Mouse (Mus musculus): Measurements from ENCODE around the gene Gtf2e1.

Gtf2e1 gene

DNA sequence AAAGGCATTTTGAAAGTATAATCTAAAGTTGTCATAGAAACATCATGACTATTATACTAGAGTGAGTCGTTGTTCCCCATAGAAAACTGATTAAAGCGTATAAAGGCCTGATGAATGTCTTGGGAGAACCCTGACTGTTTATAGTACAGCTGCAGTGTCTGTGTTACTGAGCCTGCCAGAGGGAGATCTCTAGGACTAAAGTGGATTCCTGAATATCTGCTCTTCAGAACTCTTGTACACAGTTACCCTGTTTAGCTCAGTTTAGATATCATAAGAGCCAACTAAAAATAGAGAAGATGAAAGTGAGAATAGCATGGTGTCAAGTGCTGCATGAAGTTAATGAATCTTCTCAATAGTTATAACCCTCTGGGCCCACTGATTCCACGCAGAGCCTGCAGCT is 10.7 kb upstream of the Gtf2e1 start:
- DNase-seq (ENCODE audit: extremely low read depth, low read depth, low spot score), result no peak

DNA sequence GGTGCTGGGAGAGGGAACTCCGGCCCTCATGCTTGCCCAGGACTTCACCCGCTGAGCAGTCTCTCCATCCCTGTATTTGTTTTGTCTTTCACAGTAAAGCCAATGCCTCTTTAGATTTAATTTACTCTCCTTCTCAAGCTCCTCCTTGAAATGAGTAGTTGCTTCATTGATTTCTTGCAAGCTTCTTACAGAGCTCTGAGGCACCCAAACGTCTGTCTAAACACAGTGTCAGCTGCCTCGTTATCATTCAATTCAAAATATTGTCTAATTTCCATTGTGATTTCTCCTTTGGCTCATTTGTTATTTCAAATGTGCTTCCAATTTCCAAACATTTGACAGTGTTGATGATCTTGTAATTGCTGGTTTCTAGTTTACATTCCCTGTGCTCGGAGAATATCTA is 6.7 kb upstream of the Gtf2e1 start:
- no peak for DNase-seq (ENCODE audit: extremely low read depth, low read depth, low spot score)

DNA sequence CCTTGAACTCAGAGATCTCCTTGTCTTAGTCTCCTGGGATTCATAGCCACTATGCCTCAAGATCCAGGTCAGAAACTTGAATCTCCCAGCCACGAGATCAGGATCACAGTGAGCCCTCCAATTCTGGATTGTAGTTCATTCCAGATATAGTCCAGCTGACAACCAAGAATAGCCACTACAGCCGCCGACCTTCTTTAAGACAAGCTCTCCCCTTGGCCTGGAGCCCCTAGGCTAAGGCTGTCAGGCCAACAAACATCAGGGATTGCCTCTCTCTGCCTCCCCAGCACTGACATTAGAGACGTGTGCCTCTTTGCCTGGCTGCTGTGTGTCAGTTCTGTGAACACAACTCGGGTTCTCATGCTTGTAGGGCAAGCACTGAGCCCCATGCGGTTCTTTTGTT is 1.2 kb upstream of the Gtf2e1 start:
- no peak for DNase-seq (ENCODE audit: extremely low read depth, low read depth, low spot score)

DNA sequence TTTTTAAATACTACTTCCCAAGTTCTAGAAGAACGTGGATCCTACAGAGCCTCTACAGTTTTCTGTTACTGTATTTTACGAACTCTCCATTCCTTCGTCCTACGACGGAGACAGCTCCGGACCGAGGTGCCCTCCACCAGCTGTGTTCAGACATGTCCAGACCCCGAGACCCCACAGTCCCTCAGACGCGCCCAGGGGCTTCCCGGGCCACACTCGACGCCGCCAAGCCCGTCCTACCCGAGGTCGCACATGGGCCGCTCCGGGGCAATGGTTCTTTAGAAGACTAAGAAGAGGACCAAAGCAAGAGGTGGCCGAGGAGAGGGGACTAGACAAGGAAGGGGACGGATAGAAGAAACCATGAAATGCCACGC is 364 bp downstream of the Gtf2e1 start:
- no peak for DNase-seq (ENCODE audit: extremely low read depth, low read depth, low spot score)

DNA sequence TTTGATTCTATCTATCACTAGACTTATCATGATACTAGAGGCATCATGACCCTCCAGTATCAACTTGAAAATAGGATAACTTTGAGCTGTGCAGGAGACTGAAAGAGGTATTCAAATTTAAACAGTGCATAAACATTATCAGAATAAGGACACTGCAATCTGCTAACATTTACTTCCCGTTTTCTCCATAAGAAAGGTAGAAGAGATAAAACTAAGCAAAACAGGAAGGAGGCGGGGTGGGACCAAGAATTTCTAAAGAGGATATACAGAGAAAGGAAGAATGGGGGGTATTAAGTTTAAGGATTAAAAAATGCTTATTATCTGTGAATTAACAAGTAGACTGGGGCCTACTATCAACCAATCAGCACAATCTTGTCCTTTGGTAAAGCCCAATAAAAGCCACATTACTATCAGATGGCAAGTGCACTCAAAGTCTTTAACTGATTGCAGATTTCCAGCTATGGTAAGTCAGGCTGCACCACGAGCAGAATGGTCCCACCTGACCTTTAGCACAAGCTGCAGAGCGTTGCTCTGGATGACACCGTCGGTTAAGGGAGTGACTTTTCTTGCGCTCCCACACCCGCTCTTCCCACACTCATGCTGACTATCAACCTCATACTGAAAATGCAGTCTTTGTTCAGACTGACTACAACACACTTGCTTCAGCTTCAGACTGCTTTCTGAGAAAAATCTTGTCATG is 6.1 kb downstream of the Gtf2e1 start:
- no peak for DNase-seq (ENCODE audit: extremely low read depth, low read depth, low spot score)

DNA sequence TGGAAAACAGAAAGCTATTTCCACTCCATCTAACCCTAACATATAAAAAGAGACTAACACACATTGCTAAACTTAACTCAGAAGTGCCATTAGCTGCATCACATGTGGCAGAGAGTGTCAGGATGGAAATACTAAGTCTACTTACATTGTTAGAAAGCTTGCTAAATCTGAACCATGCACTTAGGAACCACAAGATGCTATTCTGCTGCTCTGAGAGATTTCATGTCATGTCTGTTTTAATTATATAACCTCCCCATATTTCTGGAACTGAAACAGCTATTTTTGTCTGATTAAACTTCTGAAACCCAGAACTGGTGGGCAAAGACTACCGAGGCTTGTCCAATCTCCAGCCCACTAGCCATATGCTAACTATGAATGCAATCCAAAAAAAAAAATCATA is 7.5 kb downstream of the Gtf2e1 start:
- no peak for DNase-seq (ENCODE audit: extremely low read depth, low read depth, low spot score)

DNA sequence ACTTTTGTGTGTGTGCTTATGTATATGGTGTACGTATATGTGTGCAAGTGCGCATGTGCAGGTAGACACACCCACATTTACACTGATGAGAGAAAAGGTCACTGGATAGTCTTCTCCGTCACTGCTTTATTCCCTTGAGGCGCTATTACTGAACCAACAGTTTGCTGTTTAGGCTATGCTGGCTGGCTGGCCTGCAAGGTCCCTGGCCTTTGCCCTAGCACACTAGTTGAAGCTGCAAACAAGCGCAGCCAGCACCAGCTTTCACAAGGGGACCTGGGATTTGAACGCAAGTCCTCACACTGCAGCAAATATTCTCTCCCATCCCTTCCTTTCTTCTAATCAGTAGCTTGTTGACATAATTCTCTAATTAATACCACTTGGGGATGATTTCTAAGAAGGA is 9.4 kb downstream of the Gtf2e1 start:
- no peak for DNase-seq (ENCODE audit: extremely low read depth, low read depth, low spot score)

DNA sequence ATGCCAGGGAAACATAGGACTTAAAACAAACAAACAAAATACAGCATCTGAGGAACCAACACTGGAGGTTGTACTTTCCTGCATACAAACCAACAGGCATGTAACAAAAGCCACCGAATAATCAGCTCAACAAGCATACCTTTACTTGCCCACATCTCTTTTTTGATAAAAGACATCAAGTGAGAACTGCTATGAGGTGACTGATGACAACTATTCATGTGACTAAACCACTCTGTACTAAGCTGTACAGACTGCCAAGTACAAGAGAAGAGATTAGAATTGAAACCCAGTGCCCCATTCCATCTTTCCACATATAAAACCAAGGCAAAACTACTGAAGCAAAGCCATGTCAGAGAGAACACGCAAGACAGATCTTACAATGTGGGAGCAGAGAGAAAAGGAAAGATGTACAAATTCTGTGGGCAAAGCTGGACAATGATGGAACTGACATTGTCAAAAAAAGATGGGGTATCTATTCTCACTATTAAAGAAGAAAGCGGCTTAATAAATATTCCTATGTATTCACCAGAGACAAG is 12.8 kb downstream of the Gtf2e1 start:
- DNase-seq (ENCODE audit: extremely low read depth, low read depth, low spot score), result no peak

DNA sequence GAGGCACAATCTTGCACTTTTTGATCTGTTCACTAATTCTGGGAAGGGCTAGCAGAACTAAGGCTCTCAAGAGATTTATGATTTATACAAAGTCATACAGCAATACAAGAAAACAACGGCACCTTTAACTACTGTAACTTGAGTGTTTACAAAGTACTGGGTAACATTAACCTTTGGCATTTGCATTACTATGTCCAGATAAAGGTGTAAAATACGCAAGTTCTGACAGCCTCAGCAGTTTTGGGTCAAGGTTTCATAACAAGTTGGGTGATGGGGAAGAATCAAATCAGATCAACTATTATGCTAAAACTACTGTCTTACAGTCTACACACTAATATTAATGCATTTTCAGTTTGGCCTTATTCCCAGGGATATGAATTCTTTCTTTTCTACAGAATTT is 14.5 kb downstream of the Gtf2e1 start:
- no peak for DNase-seq (ENCODE audit: extremely low read depth, low read depth, low spot score)

DNA sequence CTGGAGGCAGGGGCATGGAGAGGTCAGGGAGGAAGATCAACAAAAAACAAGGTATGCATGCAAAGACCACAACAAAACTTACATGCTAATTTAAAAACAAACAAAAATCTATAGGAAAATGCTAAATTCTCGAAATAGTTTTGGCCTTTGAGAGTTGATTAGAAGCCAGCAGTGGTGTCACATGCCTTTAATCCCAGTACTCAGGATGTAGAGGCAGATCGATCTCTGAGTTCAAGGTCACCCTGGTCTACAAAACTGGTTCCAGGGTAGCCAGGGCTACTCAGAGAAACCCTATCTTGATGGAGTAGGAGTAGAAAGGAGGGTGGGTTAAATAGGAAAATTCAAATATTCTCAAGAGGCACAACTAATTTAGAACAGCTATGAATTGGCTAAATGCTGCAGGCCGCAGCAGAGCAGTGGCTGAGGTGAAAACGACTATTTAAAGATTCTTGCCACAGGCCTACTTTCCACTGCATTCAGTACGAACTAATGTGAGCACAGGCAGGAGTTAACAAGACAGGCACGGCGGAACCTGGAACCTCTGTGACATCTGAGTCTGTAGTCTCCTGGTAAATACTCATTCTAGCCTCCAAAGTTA is 17.4 kb downstream of the Gtf2e1 start:
- no peak for DNase-seq (ENCODE audit: extremely low read depth, low read depth, low spot score)

DNA sequence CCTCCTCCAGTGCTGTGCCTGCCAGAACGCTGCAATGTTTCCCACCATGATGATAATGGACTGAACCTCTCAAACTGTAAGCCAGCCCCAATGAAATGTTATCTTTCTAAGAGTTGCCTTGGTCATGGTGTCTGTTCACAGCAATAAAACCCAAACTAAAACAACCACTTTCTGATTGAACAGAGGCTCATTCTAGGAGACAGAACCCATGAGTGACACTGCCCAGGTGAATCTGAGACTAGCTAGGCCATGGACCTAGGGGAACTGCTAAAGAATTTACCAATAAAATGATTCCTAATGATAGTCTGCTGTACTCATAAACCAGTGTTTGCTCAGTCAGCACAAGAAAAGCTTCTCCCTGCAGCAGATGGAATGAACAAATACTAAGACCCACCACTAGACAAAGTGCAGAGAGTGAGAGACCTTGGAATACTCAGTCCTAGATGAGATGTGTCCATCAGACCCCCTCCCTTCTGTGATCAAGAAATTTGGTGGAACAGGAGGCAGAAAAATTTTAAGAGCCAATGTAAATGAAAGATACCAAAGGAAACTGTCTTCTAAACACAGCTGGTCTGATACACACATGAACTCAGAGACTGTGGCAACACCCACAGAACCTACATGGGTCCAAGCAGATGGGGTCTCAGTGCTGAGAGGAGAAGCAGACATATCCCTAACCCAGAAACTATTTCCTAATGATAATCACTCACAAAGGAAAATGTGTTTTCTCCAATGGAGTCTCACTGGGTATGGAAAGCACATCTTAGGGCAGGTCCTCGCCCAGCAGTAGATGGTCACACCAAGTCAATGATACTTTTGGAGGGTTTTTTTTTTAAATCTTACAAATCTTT is 19.2 kb downstream of the Gtf2e1 start:
- DNase-seq (ENCODE audit: extremely low read depth, low read depth, low spot score), result no peak

DNA sequence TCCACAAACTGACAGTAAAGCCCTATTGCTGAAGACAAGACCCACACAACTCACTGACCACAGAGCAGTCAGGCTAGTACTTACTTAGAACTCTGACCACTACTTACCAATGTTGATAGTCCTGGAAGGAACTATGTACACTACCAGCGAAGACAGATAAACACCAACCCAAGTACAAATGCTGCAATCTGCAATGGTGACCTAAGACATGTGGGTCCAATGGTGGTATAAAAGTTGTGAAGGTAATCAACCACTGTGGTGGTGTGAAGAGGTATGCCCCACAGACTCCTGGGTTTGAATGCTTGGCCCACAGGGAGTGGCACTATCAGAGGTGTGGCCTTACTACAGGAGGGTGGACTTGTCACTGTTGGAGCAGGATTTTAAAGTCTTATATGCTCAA is 19.9 kb downstream of the Gtf2e1 start:
- no peak for DNase-seq (ENCODE audit: extremely low read depth, low read depth, low spot score)

DNA sequence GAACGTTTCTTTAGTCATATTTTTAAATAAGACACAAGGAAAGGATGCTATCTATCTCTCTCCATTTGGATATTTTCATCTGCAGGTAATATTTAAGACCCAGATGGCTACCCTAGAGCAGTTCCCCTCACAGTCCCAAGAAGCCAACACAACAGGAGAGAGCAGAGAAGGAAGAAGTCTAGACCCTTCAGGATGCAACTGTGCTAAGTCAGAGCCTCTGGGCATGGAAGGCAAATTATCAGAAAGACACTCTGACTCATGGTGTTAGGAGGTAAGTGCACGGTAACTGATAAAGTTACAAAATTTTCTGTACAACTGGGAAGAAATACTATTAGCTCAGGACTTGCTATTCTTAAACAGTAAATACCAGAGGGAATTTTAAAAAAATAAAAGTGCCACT is 20.9 kb downstream of the Gtf2e1 start:
- no peak for DNase-seq (ENCODE audit: extremely low read depth, low read depth, low spot score)

DNA sequence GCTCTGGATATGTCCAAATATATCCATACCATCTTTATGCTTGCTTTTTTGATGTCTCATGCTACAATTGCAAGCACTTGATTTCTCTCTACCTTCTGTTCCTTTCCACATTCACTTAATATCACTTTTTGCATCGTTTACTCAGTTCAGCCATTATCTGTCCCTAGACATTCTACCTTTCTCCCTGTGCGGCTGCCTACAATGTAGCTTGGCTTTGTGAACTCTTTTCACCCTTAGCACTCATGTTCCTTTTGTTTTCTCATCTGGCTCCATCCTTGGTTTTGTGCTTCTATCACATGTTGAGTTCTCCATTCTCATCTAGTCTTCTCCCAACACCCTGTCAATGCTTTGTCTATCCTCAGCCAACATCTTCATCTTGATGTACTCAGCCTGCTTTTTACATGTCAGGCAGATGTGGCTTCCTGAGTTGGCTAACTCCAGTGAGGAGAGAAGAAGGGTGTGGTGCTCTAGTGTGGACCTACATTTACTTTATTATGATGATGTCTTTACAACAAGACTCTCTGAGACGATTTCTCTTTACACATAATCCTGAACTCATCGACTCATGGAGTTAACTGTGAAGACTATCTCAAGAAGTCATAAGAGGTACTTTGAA is 21.9 kb downstream of the Gtf2e1 start:
- no peak for DNase-seq (ENCODE audit: extremely low read depth, low read depth, low spot score)

DNA sequence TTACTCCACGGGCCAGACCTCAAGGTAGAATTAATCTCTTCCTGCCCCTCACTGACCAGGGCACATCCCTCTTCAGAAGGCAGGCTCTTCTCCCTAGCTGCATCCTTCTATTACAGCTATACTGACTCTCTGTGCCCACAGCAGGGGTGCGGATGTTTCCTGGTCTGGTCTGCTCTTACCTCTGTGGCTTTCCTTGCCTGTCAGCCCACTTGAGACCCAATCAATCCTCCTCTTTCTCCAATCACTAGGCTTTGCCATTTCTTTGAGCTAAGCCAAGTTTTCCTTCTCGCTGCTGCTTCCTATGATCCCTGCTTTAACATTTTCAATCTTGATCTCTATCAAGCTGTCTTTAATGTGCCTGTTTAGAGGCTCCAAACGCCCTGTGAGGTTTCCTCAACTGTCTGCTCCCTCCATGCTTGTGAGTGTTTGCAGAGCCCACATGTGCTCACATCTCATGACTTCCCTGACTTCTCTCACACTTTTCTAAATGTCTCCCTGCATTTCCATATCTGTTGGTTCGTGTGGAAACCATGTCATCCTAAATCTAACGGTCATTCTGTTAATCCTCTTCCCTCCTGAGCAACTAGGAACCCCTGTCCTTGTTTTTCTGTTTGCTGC is 23.1 kb downstream of the Gtf2e1 start:
- no peak for DNase-seq (ENCODE audit: extremely low read depth, low read depth, low spot score)

DNA sequence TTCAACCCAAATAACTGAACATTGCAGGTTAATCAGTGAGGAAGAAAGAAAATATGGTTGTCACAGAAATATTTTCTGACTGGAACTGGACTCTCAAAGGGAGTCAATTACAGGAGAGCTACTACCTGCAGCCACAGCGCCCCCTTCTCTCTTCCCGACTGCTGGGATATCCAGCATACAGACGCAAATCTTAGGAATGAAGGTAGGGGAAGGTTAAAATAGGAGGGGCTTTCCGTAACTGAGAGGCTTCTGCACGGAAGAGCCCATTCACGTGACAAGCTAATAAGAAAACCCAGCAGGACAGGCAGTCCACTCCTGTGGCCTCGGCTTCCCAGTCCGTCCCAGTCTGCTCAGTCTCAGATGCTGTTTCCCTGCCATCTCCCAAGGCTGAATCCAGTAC is 24.9 kb downstream of the Gtf2e1 start:
- no peak for DNase-seq (ENCODE audit: extremely low read depth, low read depth, low spot score)

DNA sequence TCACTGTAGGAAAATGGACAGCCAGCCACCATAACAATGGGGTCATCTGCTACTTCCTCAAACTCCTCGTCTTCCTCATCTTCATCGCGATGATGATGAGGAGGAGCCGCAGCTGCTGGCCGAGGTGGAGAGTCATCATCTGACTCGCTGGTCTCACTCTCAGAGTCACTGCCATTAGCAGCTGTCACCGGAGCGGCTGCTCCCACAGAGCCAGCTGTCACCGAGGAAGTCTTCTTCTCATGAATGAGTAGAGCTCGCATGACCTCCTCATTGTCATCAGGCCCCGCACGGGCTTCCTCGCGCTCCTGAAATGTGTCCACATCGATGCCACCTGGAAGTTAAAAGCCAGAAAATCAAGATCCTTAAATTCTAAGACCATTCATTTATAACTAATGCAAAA is 28.1 kb downstream of the Gtf2e1 start:
- no peak for DNase-seq (ENCODE audit: extremely low read depth, low read depth, low spot score)

DNA sequence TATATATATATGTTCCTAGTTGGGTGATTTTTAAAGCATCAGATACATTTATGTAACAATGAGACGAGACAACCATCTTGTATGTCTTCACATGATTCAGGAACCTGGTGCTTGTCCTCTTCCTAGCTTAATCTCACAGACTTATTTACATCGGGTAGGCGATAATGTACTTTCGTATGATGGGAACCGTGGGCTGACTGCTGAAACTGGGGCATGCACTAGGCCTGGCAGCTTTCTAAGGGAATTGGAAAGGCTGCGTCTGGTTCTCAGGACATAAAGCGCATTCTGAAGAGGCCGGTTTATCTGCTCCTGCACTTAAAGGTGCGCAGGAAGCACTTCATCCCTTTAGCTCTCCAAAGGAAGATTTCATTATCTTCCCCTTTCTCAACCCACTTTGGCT is 32.8 kb downstream of the Gtf2e1 start:
- DNase-seq (ENCODE audit: extremely low read depth, low read depth, low spot score), result no peak

DNA sequence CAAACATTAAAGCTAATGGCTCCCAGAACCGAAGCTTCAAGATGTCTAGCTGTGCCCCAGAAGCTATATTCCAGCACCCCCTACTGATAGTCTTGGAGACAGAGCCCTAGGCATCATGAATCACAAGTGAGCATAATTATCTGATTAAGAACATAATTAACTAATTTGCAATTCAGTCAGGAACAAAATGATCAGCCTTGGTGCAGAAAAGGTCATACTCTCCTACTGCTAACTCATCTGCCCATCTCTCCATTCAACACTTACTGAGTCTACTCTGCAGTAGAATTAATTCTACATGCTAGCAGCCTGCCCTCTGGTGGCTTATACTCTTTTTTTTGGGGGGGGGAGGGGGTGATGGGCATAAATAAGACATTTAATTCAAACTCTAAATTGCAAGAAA is 35.1 kb downstream of the Gtf2e1 start:
- no peak for DNase-seq (ENCODE audit: extremely low read depth, low read depth, low spot score)

DNA sequence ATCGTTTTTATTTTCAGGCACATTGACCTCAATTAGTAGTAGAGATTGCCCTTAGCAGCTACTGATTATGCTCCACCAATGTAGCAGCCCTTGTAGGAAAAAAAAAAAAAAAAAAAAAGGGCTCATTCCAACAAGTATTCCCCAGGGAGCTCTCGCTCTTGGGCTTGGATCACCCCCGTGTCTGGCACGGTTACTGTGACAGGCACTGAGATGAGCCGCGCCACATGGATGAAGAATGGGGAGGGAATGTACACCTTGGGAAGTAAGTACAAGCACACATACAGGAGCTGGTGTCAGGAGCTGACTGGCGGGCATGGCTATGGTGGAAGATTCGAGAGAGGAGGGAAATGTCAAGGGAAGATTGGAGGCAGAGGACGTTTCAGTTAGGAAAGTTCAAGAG is 41.0 kb downstream of the Gtf2e1 start:
- no peak for DNase-seq (ENCODE audit: extremely low read depth, low read depth, low spot score)

DNA sequence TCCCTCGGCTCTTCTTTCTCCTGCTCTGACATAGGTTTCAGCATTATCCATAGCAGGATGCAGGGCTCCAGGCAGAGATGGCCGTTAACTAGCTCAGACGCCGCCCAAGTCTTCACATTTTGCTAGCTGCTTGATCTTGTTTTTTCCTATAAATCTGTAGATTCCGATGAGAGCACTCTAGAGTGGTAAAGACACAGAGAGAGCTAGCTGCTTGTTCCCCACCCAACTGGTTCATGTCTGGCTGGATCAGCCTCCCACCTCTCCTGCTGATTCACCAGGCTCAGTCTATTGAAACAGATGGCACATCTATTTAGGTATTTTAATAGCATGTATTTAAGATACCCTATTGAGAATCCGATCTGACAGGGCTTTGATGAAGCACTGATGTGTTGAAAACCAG is 44.6 kb downstream of the Gtf2e1 start:
- DNase-seq (ENCODE audit: extremely low read depth, low read depth, low spot score), result no peak
